Mouse (Mus musculus) effector memory CD4-positive, alpha-beta T cell, adult 7 months (primary cell): ENCODE data around the gene Tmf1. TPM values are rescaled to one million over a fixed set of nuclear protein-coding genes. Genes with fewer than 3 reads are reported as not detected.

Source experiments
- polyA plus RNA-seq: library from polyadenylated mRNA; unstranded; fragments of 100-300 nt; shearing (Covaris generic); gene quantifications from one replicate; pipeline ENCODE4 v1.2.1, GENCODE M21; 2017

The Tmf1 gene
- 43.6 TPM for polyA plus RNA-seq

DNA sequence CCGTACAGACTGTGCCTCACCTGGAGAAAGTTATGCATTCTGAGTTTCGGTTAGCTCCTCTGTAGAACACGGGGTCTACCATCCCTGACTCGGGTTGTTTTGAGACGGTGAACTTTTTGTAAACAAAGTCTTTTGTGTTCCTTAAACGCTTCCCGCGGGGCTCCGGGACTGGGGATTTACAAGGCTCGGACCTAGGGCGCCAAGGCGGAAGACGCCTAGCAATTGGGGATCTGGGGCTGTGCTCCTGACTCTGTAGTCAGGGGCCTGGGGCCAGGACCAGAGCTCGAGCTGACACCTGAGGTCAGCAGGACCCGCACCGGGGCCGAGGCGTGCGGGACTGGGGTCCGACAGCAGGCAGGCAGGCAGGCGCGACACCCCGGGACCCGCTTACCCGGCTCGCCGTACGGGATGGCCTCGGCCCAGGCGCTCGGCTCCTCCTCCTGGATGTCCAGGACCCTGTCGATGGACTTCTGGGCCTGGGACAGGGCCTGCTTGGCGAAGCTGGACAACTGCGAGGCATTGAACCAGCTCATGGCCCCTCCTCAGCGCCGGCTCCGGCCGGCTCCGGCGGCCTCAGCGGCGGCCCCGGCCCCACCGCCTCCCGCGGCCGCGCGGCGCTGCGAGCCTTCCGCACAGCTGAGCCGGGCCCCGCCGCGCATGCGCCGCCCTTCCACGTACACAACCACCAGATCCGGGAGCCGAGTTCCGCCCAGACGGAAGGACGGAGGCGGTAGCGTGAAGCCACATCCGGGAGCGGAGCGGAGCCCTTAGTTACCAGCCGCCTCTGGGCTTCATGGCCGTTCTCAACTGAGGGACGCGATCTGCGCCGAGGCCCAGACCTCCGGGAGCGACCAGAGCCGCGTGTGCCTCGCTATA is at the start of gene Tmf1:
Tmf1 (minus strand) TSS at position 632 of the 876 bp plus-strand sequence.

DNA sequence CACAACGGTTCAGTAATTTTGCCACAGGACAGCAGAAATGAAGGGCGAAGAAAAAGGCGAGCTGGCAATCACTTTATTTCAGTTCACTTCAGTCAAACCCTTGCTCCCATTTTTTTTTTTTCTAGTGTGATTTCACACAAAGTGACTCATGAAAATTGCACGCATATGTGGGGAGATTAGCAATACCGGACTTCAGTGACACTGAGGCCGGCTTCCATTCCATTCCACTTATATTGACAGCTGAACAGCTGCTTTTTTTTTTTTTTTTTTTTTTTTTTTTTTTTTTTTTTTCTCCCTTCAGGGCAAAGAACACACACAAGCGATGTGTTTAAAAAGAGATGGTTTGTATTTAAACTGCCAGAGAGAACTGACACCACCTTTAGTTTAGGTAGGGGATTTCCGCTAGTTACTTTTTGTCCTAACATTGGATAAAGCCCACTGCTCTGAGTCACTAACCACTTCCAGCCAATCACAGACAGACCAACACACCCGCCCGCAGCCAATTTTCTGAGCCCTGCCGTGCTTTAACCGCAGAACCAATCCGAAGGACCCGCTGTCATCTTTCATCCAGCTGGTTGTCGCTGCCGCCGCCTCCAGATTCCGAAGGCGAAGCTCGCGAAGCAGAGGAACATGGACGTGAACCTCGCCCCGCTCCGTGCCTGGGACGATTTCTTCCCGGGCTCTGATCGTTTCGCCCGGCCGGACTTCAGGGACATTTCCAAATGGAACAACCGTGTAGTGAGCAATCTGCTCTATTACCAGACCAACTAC is 31.5 kb upstream of the Tmf1 start, which contains the start of gene Arl6ip5:
Arl6ip5 (plus strand) TSS at position 499 of the 771 bp plus-strand sequence.

DNA sequence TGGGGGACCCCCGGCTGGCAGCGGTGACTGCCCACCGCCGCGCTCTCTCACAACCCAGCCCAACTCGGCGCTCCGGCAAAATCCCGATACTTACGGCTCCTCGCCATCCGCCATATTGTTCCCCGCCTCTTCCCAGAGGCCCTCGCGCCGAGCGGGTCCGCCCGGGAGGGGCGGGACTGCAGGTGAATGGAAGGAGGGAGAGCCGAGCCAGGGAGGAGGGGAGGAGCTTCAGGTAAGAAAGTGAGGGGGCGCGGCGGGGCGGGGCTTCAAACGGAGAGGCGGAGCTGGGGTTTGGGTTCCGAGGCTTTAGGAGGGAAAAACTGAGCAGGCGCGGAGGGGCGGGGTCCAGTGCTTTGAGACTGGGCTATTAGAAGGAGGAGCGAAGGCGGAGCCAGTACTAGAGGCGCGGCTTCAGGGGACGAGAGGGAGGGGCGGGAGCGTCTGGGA is 26.5 kb upstream of the Tmf1 start, which contains the start of gene Uba3:
Uba3 (minus strand) TSS at position 209 of the 447 bp plus-strand sequence.

DNA sequence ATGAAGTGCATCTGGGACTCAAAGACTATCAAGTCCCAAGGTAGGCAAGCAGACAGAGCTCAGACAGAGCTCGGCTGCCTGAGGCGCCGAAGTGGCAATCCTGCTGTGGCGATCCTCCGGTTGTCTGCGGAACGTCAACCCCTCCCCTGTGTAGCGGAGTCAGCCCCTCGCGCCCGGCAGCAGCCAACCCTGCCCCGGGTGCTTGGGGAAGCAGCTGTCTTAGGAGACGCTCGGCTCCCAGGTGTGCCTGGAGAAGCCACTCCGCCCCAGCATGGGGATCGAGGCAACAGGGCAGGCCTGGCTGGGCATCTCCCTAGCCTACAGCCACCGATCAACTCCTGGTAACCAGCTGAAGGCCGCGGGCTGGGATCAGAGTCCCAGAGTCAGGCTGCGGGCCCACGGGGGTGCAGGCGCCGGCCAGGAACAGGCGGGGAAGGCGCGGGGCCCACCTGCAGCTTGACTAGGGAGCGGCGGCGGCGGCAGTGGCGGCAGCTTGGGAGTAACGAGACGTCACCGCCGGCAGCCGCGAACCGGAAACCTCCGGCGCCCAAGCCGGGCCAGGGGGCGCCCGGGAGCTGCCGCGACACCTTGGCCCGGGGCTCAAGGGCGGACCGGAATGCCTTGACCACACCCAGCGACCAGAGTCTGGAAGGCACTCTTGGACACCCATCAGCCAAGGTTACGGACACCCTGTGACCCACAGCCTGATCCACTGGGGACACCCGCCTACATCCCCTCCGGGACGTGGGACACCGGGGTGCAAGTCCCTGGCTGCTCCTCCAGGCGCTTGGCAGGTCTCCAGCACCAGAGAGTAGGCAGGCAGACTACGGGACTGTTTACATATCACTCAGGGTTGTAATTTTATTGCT is 30.3 kb downstream of the Tmf1 start, which contains the start of gene Eogt:
Eogt (minus strand) TSS at position 800 of the 869 bp plus-strand sequence.

Other genes starting within 250 kb of the Tmf1 start
- gene Fam19a4, start 118.7 kb downstream of the Tmf1 start, polyA plus RNA-seq, result 0.10 TPM
- 17.8 TPM for gene Eogt, start 29.9 kb downstream of the Tmf1 start, polyA plus RNA-seq
- 25.8 TPM for gene Uba3, start 26.5 kb upstream of the Tmf1 start, polyA plus RNA-seq
- 227 TPM for gene Arl6ip5, start 31.6 kb upstream of the Tmf1 start, polyA plus RNA-seq
- not detected for gene Lmod3, start 73.6 kb upstream of the Tmf1 start, polyA plus RNA-seq